Mouse (Mus musculus) adrenal gland, postnatal 10 days (tissue): ENCODE results near the gene Mob1a. TPM values are rescaled to one million over a fixed set of nuclear protein-coding genes. Genes with fewer than 3 reads are reported as not detected.

Source experiments
- DNase-seq: peaks from one replicate; pipeline ENCODE4 v3.0.0; 2021; ENCODE audit warnings: mixed read lengths
- long read RNA-seq, 2 experiments: library from polyadenylated mRNA; stranded (forward); transcript quantifications; one replicate each; pipeline ENCODE4 v2.0.0; 2021
- total RNA-seq, 2 experiments: library from RNA; stranded (reverse); gene quantifications; 2 replicates each; pipeline ENCODE4 v1.2.3; 2021

Mob1a gene
- total RNA-seq: 10 to 100 TPM; 66.1 to 71.9 TPM
- long read RNA-seq, experiment 1, full-length matches to known transcripts: 4 of 39 reads
- long read RNA-seq, experiment 1, partial matches to known transcripts: 2 of 39 reads
- long read RNA-seq, experiment 1, other reads (novel, unspliced or antisense): 33 of 39 reads
- long read RNA-seq, experiment 2, full-length matches to known transcripts: 3 of 20 reads
- long read RNA-seq, experiment 2, partial matches to known transcripts: 1 of 20 reads
- long read RNA-seq, experiment 2, other reads (novel, unspliced or antisense): 16 of 20 reads

GRCm38 (mm10) chr6:83325525-83326393 lies at the start of gene Mob1a, which contains the start of gene Mthfd2:
Mob1a (plus strand) TSS chr6:83326016.
Mthfd2 (minus strand) TSS chr6:83325908.
- peak; percentile 95 for DNase-seq

- DNase-seq: no peak
Observed at GRCm38 (mm10) chr6:83277151-83277550, 48.7 kb upstream of the Mob1a start.

GRCm38 (mm10) chr6:83278881-83279280 lies 46.9 kb upstream of the Mob1a start:
- DNase-seq: peak; percentile 50

- DNase-seq: peak; percentile 26
Observed at GRCm38 (mm10) chr6:83280256-83280955, 45.4 kb upstream of the Mob1a start.

GRCm38 (mm10) chr6:83300447-83301229 lies 25.2 kb upstream of the Mob1a start:
- no peak for DNase-seq

GRCm38 (mm10) chr6:83301294-83301693 lies 24.5 kb upstream of the Mob1a start:
- DNase-seq: no peak

GRCm38 (mm10) chr6:83302264-83302663 lies 23.6 kb upstream of the Mob1a start:
- peak; percentile 9 for DNase-seq

GRCm38 (mm10) chr6:83309017-83309416 lies 16.8 kb upstream of the Mob1a start:
- no peak for DNase-seq

GRCm38 (mm10) chr6:83311206-83311605 lies 14.6 kb upstream of the Mob1a start:
- no peak for DNase-seq

- DNase-seq: no peak
Observed at GRCm38 (mm10) chr6:83312021-83312420, 13.8 kb upstream of the Mob1a start.

GRCm38 (mm10) chr6:83312514-83312913 lies 13.3 kb upstream of the Mob1a start:
- peak; percentile 25 for DNase-seq

GRCm38 (mm10) chr6:83315293-83315692 lies 10.5 kb upstream of the Mob1a start:
- DNase-seq: no peak

GRCm38 (mm10) chr6:83316022-83316421 lies 9.8 kb upstream of the Mob1a start:
- DNase-seq: no peak

GRCm38 (mm10) chr6:83317108-83317741 lies 8.6 kb upstream of the Mob1a start:
- DNase-seq: peak; percentile 94

- DNase-seq: no peak
Observed at GRCm38 (mm10) chr6:83321927-83322326, 3.9 kb upstream of the Mob1a start.

- DNase-seq: no peak
Observed at GRCm38 (mm10) chr6:83322794-83323193, 3.0 kb upstream of the Mob1a start.

GRCm38 (mm10) chr6:83323652-83324419 lies 2.0 kb upstream of the Mob1a start:
- DNase-seq: no peak

GRCm38 (mm10) chr6:83326394-83326736 lies 549 bp downstream of the Mob1a start:
- no peak for DNase-seq

GRCm38 (mm10) chr6:83326761-83327160 lies 945 bp downstream of the Mob1a start:
- DNase-seq: no peak

- DNase-seq: no peak
Observed at GRCm38 (mm10) chr6:83327591-83328190, 1.9 kb downstream of the Mob1a start.
